Mouse (Mus musculus): ENCODE measurements around the gene Kmt2c. TPM values are rescaled to one million over a fixed set of nuclear protein-coding genes. Genes with fewer than 3 reads are reported as not detected.

The Kmt2c gene
- polyA plus RNA-seq, 1 experiment = 19.2 TPM

DNA sequence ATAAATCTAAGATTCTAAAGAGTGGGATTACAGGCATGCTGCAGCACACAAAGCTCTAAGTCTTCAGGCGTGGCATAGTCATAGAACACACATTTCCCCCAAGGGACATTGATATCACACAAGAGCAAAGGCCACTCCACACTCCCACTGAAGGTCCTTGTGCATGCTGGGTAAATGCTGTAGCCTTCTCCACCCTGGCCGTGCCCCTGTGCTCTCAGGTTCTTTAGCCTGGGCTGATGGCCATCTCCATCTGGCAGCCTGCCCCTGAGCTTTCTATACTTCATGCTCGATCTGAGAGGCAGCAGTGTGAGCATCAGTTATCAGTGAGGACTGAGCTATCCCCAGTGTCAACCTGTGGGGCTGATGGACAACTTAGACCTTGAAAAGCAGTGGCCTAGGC lies 21.2 kb upstream of the Kmt2c start:
- WGBS = 90% methylated on average over 3 of the region's 3 CpGs
- Histone ChIP-seq H3K4me3 (ENCODE audit: extremely low read depth, insufficient read depth, insufficient read length) (no peak overlapping the region), H3K4me1 (ENCODE audit: control insufficient read depth, insufficient read depth, insufficient read length) (no peaks in the 10 kb centered on the region), H3K27me3 (ENCODE audit: control insufficient read depth, insufficient read depth, low read length) (no peaks in the 10 kb centered on the region), H3K36me3 (ENCODE audit: control insufficient read depth, insufficient read depth, low read length) (no peaks in the 10 kb centered on the region), H3K27ac (ENCODE audit: insufficient read depth, low read length) (no peak overlapping the region)
- TF ChIP-seq CTCF (IDR thresholded peaks at IDR 0.05; ENCODE audit: extremely low read depth, insufficient read depth, insufficient read length, insufficient replicate concordance) (no peak), POLR2A (IDR thresholded peaks at IDR 0.05; ENCODE audit: low read depth, low read length) (no peak)
- DNase-seq (ENCODE audit: low read depth in 1 of 2, low spot score in 2 of 2) = no peak

DNA sequence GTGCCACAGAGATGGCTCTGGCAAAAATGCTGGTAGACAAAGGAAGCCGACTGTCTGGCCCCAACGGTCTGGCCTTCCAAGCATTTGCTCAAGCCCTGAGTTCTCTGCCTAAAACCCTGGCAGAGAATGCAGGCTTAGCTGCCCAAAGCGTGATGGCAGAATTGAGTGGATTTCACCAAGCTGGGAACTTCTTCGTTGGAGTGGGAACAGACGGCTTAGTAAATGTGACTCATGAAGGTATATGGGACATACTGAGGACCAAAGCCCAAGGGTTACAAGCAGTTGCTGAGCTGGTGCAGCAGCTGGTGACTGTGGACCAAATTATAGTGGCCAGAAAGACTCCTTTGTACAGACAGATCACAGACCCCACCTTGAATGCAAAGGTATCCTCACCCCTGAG lies 19.0 kb upstream of the Kmt2c start:
- 89% methylated on average over 5 of the region's 5 CpGs for WGBS
- Histone ChIP-seq H3K27me3 (ENCODE audit: control insufficient read depth, insufficient read depth, low read length) (no peaks in the 10 kb centered on the region), H3K4me3 (ENCODE audit: extremely low read depth, insufficient read depth, insufficient read length) (no peak overlapping the region), H3K36me3 (ENCODE audit: control insufficient read depth, insufficient read depth, low read length) (no peaks in the 10 kb centered on the region), H3K27ac (ENCODE audit: insufficient read depth, low read length) (no peak overlapping the region), H3K4me1 (ENCODE audit: control insufficient read depth, insufficient read depth, insufficient read length) (no peaks in the 10 kb centered on the region)
- TF ChIP-seq POLR2A (IDR thresholded peaks at IDR 0.05; ENCODE audit: low read depth, low read length) = no peak
- DNase-seq (ENCODE audit: low read depth in 1 of 2, low spot score in 2 of 2) = no peak

DNA sequence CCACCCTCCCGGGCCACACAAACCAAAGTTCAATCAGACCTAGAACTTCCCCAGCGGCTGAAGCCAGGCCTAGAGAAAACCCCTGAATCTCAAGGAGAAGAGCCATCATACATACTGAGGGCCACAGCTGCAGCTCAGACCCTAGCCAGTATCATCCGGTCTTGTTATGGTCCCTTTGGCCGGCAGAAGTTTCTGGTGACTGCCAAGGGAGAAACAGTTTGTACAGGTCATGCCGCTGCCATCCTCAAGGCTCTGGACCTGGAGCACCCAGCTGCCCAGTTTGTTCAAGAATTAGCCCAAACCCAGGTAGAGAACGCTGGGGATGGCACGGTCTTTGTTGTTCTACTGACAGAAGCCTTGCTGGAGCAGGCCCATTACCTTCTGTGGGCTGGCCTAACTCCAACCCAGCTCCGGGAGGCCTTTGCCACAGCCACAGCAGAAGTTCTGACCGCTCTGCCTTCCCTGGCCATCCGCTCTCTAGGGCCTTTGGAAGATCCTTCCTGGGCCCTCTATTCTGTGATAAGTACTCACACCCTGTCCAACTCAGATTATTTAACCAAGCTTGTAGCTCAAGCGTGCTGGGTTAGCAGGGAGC lies 17.8 kb upstream of the Kmt2c start:
- no peak overlapping the region for H3K27ac ChIP-seq (ENCODE audit: insufficient read depth, low read length)
- TF ChIP-seq CTCF (IDR thresholded peaks at IDR 0.05; ENCODE audit: extremely low read depth, insufficient read depth, insufficient read length, insufficient replicate concordance) = no peak
- TF ChIP-seq POLR2A (IDR thresholded peaks at IDR 0.05; ENCODE audit: low read depth, low read length) = no peak
- H3K4me3 ChIP-seq (ENCODE audit: extremely low read depth, insufficient read depth, insufficient read length) = no peak overlapping the region
- H3K36me3 ChIP-seq (ENCODE audit: control insufficient read depth, insufficient read depth, low read length) = no peaks in the 10 kb centered on the region
- no peak for DNase-seq (ENCODE audit: low read depth in 1 of 2, low spot score in 2 of 2)
- WGBS = 91% methylated on average over 11 of the region's 11 CpGs
- H3K27me3 ChIP-seq (ENCODE audit: control insufficient read depth, insufficient read depth, low read length) = no peaks in the 10 kb centered on the region
- H3K4me1 ChIP-seq (ENCODE audit: control insufficient read depth, insufficient read depth, insufficient read length) = no peaks in the 10 kb centered on the region

DNA sequence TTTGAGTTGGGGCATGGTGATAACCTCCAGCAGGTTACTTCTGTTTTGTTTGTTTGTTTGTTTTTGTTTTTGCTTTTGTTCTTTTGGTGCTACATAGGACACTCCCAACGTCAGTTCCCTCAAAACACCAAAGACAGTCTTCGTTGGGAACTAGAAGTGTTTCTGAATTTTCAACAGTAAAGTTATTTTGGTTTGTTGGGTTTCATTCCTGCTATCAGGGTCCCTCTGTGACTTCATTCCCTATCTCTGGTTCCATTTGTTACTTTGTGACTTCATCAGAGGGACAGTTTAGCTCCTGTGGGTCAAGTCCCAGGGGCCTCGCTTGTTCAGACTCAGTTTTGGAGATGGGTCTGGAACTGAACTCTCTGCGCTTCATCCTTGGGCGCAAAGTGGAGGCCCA lies 17.2 kb upstream of the Kmt2c start, which contains the start of gene Cct8l1:
Gene Cct8l1 (plus strand): TSS at position 301 of the 400 bp plus-strand sequence.
- H3K27me3 ChIP-seq (ENCODE audit: control insufficient read depth, insufficient read depth, low read length) = no peaks in the 10 kb centered on the region
- no peaks in the 10 kb centered on the region for H3K4me1 ChIP-seq (ENCODE audit: control insufficient read depth, insufficient read depth, insufficient read length)
- no peak for TF ChIP-seq CTCF (IDR thresholded peaks at IDR 0.05; ENCODE audit: extremely low read depth, insufficient read depth, insufficient read length, insufficient replicate concordance)
- TF ChIP-seq POLR2A (IDR thresholded peaks at IDR 0.05; ENCODE audit: low read depth, low read length) = no peak
- DNase-seq (ENCODE audit: low read depth in 1 of 2, low spot score in 2 of 2) = no peak
- H3K27ac ChIP-seq (ENCODE audit: insufficient read depth, low read length) = no peak within 1 kb of the TSS
- H3K4me3 ChIP-seq (ENCODE audit: extremely low read depth, insufficient read depth, insufficient read length) = no peak within 1 kb of the TSS
- 91% methylated on average over 5 of the region's 5 CpGs for WGBS
- no peaks in the 10 kb centered on the region for H3K36me3 ChIP-seq (ENCODE audit: control insufficient read depth, insufficient read depth, low read length)

DNA sequence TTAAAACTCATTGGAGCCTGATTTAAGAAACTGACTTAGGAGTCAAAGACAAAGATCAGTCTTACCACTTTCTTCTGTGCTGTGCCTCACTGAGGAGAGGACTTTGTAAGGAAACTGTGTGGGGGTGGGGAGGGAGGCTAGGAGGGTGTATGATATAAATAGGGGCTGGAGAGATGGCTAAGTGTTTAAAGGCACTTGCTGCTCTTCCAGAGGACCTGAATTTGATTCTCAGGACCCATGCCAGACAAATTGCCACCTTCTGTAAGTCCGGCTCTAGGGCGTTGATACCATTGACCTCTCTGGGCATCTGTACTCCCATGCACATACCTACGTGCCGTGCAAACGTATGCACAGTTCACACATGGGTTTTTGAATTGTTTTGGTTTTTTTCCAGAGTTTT lies 7.5 kb upstream of the Kmt2c start:
- Histone ChIP-seq H3K4me3 (ENCODE audit: extremely low read depth, insufficient read depth, insufficient read length) (no peak overlapping the region), H3K36me3 (ENCODE audit: control insufficient read depth, insufficient read depth, low read length) (no peaks in the 10 kb centered on the region), H3K4me1 (ENCODE audit: control insufficient read depth, insufficient read depth, insufficient read length) (no peaks in the 10 kb centered on the region), H3K27ac (ENCODE audit: insufficient read depth, low read length) (no peak overlapping the region), H3K27me3 (ENCODE audit: control insufficient read depth, insufficient read depth, low read length) (no peaks in the 10 kb centered on the region)
- no peak for DNase-seq (ENCODE audit: low read depth in 1 of 2, low spot score in 2 of 2)
- TF ChIP-seq CTCF (IDR thresholded peaks at IDR 0.05; ENCODE audit: extremely low read depth, insufficient read depth, insufficient read length, insufficient replicate concordance) (no peak), POLR2A (IDR thresholded peaks at IDR 0.05; ENCODE audit: low read depth, low read length) (no peak)
- WGBS = 90% methylated on average over 5 of the region's 5 CpGs

DNA sequence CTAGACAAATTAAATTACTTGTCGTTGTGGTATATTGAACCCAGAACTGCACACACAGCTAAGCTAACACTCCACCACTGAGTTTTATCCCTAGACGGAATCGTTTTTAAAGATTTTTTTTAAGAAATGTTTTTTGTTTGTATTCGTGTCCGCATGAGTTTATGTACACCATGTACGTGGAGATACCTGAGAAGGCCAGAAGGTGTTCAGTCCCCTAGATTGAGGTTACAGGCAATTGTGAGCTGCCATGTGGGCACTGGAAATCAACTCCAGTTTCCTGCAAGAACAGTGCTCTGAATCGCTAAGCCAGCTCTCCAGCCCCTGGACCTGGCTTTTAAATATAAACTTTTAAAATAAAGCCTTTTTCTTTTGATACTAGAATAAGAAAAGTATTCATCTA lies 2.1 kb upstream of the Kmt2c start:
- 87% methylated on average over 7 of the region's 7 CpGs for WGBS
- H3K27ac ChIP-seq (ENCODE audit: insufficient read depth, low read length) = no peak overlapping the region
- H3K27me3 ChIP-seq (ENCODE audit: control insufficient read depth, insufficient read depth, low read length) = no peaks in the 10 kb centered on the region
- H3K4me3 ChIP-seq (ENCODE audit: extremely low read depth, insufficient read depth, insufficient read length) = no peak overlapping the region
- TF ChIP-seq CTCF (IDR thresholded peaks at IDR 0.05; ENCODE audit: extremely low read depth, insufficient read depth, insufficient read length, insufficient replicate concordance) = no peak
- TF ChIP-seq POLR2A (IDR thresholded peaks at IDR 0.05; ENCODE audit: low read depth, low read length) = no peak
- H3K4me1 ChIP-seq (ENCODE audit: control insufficient read depth, insufficient read depth, insufficient read length) = peaks cover 4% of the 10 kb centered on the region
- no peaks in the 10 kb centered on the region for H3K36me3 ChIP-seq (ENCODE audit: control insufficient read depth, insufficient read depth, low read length)
- no peak for DNase-seq (ENCODE audit: low read depth in 1 of 2, low spot score in 2 of 2)

DNA sequence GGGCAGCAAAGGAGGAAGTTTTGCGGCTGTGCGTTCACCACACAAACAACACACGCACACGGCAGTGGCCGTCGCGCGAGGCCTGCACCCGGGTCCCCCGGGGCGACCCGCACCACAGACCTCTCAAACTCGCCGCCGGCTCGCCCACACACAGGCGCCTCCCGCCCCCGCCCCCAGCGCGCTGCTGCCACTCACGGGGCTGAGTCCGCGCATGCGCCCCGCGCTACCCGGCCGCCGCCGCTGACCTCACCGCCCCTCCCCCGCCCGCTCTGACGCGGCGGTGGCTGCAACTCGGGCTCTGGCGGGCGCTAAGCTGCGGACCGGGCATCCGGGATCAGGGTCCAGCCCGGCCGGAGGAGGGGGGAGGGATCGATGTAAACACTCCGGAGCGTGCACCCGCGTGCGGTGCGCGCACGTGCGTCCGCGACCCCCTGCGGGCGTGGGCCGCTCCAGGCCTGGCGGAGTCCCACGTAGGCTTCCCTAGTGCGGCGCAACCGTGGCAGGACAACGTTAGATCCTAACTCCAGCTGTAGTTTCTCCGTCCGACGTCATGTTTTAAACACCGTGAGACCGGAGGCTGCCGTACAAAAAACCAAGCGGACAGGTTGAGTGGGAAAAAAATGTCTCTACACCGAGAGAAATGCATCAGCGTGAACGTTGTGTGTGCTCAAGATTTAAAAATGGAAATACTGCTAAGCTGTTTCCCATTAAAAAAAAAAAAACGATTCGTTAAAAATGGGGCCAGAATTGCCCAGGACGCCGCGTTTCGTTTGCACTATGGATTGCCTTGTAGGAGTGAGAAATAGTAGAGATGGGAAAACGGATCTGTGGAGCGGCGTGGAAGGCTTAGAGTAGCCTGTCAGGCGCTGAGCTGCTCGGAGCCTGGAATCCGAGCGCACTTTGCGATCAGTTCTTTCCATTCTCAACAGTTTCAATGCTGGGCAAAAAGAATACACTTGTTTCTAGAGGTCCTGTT lies 1.1 kb upstream of the Kmt2c start:
- under 1% methylated on average over 88 of the region's 90 CpGs for WGBS
- peak; percentile 87 to 95 for DNase-seq (ENCODE audit: low read depth in 1 of 2, low spot score in 2 of 2)
- Histone ChIP-seq H3K36me3 (ENCODE audit: control insufficient read depth, insufficient read depth, low read length) (no peaks in the 10 kb centered on the region), H3K27ac (ENCODE audit: insufficient read depth, low read length) (peak overlapping the region; percentile 98), H3K4me1 (ENCODE audit: control insufficient read depth, insufficient read depth, insufficient read length) (peaks cover 5% of the 10 kb centered on the region), H3K27me3 (ENCODE audit: control insufficient read depth, insufficient read depth, low read length) (no peaks in the 10 kb centered on the region), H3K4me3 (ENCODE audit: extremely low read depth, insufficient read depth, insufficient read length) (peak overlapping the region; percentile 73)
- TF ChIP-seq CTCF (IDR thresholded peaks at IDR 0.05; ENCODE audit: extremely low read depth, insufficient read depth, insufficient read length, insufficient replicate concordance) (no peak), POLR2A (IDR thresholded peaks at IDR 0.05; ENCODE audit: low read depth, low read length) (peak; percentile 25; the same call in 1 of the 2 replicates)
